Mouse (Mus musculus) gastrocnemius, postnatal 10 days (tissue): ENCODE data around the gene D130043K22Rik. TPM values are rescaled to one million over a fixed set of nuclear protein-coding genes. Genes with fewer than 3 reads are reported as not detected.

Source experiments
- DNase-seq: peaks from one replicate; pipeline ENCODE4 v3.0.0; 2021; ENCODE audit warnings: mixed read lengths
- total RNA-seq, 2 experiments: library from RNA; stranded (reverse); gene quantifications; 2 replicates each; pipeline ENCODE4 v1.2.3; 2021

Gene D130043K22Rik
- total RNA-seq, 2 experiments from 2014 or later = 0.05 to 0.07 TPM

DNA sequence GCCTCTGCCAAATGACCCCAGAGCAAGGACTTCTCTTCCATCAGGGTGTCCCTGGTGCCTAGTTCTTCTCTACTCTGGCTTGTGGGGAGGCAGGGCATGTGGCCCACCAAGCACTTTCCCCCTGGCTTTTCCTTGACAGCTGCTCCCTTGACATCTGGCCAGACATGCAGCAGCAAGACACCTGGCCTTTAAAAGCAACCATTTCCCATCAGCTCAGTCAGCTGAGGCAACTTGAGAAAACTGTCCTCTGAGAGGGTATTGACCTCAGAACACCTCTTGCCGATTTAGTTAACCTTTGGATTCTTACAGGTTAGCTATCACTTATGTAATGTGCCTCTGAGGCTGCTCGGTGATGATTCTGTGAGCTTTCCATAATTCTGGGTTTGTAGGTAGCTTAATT lies 48.9 kb downstream of the D130043K22Rik start:
- DNase-seq = no peak

DNA sequence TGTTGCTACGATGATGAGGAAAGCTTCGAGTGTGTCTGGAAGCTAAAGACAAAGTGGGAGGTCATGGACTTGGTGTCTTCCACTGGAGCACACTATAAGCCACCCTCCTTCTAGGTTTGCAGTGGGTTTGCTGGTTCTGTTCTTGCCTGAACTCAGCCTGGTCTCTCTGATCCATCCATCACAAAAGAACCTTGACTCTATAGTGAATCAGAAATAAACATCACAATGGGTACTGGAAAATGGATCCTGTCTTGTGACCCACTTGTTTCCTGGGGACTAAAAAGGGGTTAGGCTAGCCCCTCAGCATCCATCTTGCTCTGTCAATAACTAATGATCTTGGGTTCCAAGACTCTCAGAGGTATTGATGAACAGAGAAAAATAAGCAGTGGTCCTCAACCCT lies 57.0 kb downstream of the D130043K22Rik start:
- DNase-seq = no peak

DNA sequence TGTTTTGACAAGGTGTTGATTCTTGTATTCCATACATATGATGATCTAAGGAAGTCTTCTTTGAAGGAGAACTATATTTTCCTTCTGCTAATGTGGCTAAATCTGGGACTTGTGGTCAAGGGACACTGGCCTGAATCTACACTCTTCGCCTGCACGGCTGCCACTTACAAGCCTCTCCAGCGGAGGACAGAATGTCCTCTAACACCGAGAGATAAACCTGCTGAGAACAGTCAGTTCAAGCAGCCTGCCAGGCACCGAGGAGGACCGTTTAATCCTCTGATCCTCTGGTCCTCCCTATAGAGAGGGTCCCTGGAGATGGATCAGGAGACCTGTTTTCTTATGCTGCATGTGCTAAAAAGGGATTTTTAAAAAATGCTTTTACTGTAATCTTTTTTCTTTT lies 58.5 kb downstream of the D130043K22Rik start:
- no peak for DNase-seq

GRCm38 (mm10) chr13:24905422-24905821 lies 60.5 kb downstream of the D130043K22Rik start:
- no peak for DNase-seq

DNA sequence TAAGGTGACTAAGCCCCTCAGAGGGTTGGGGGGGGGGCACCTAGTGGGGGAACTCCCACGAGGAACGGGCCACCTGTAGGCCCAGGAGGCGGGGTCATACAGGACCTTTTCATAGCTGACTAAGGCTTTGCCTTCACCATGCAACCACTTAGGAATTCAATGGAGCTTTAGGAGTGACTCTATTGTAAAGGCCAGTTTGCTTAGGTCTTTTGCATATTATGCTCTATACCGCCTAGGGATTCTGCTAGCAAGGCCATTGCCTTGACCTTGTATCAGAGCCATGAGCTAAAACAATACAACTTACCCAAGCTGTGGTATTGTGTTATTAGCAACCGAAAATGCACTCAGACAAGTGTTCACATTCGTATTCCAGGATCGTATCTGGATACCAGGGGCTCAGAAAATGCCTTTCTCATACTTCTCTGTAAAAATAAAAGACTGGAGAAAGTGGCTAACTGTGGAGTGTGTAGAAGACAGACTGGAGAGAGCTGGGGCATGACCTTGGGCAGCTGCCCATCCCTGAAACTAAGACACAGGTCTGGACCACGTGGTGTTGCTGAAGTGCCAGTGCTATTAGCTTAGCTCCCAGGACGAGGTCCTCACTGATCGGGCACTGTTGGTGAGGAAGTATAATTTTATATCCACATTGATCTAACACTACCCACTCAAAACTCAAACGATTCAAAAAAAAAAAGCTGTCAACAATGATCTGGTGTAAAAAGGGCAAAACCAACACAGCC lies 62.1 kb downstream of the D130043K22Rik start:
- DNase-seq = no peak

- DNase-seq = no peak
Measured at GRCm38 (mm10) chr13:24909112-24909511, 64.2 kb downstream of the D130043K22Rik start.

GRCm38 (mm10) chr13:24913576-24913975 lies 68.6 kb downstream of the D130043K22Rik start:
- no peak for DNase-seq

DNA sequence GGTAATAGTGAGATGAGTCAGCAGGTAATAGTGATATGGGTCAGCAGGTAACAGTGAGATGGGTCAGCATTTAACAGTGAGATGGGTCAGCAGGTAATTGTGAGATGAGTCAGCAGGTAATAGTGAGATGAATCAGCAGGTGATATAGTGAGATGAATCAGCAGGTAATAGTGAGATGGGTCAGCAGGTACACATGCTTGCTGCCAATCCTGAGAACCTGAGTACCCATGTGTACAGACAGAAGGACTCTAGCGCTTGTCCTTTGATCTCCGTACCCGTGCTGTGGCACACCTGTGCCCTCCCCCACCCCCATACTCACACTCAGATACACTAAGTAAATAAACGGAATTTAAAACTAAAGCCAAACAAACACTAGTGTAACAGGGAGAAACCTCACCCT lies 70.0 kb downstream of the D130043K22Rik start:
- no peak for DNase-seq

DNA sequence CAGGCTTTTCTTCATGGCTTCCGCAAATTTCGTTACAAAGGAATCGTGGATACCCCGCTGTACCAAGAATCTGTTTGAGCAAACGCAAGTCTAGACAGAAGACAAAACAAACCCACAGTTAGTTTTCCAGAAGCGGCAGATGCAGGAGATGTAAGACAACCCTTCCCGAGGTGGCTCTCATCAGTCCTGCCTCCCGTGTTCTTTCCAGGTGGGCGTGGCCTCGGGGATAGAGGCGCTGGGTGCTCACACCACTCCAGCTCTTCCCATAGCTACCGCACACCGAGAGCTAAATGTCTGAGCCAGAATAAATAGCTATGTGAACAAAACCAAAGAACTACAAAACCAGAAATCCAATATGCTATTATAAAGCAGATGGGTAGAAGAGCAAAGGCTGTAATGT lies 70.9 kb downstream of the D130043K22Rik start:
- DNase-seq = no peak

GRCm38 (mm10) chr13:24920333-24920977 lies 75.5 kb downstream of the D130043K22Rik start:
- DNase-seq = peak; percentile 46

DNA sequence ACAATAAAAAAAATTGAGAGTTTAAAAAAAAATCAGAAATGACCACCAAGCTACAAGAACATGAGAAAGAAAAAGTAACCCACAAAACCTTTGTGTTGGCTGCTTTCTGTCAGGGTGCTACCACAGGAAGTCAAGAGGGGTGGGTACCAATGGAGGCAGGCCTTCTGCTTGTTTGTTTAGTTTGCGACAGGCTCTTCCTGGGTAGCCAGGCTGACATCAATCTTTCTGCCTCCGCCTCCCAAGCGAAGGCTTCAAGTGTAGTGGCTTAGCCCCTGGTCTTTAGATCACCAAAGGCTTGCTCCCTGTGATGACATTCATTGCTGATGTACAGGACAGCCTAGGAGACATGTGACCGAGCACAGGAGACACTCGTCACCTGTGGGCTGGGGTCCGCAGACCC lies 76.3 kb downstream of the D130043K22Rik start:
- DNase-seq = no peak

DNA sequence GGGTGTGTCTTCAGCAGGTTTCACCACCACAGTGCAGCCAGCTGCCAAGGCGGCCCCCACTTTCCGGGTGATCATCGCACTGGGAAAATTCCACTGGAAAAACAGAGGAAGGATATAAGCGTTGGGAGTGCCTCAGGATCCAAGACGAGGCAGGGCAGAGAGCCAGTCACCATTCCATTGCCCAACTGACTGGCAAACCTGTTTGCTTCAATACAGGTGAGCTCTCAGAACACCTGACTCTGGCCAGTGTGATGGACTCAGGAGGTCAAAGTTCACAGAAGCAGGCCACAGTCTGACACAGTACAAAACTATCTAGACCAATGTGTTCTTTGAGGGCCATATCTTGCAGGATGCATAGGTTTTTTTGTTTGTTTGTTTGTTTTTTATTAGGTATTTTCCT lies 79.1 kb downstream of the D130043K22Rik start:
- DNase-seq = no peak

DNA sequence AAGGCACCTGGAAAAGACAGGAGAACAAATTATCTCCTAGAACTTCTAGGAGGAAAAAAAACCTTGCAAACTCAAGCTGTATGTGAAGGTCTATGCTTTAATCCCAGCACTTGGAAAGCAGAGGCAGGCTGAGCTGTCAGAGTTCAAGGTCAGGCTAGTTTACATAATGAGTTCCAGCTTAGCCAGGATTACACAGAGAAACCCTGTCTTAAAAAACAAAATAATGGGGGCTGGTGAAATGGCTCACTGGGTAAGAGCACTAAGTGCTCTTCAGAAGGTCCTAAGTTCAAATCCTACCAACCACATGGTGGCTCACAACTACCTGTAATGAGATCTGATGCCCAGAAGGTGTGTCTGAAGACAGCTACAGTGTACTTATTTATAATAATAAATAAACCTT lies 85.7 kb downstream of the D130043K22Rik start:
- no peak for DNase-seq

DNA sequence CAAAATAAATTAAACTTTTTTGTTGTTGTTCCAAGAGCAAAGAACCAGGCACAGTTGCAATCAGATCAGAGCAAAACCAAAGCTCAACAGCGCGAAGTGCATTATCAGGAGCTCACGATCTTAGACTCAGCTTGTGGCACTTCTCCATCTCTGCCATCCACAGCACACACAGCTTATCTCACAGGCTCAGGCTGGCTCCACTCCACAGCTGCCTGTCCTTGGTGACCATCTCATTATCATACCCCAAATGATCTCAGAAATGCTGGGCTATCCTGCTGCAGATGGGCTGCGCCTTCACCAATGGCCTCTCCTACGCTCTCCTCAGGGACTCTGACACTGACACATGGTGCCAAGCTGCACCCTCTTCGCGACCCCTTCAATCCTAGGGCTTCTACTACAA lies 88.3 kb downstream of the D130043K22Rik start:
- no peak for DNase-seq

- no peak for DNase-seq
Measured at GRCm38 (mm10) chr13:24936772-24937107, 91.8 kb downstream of the D130043K22Rik start.

DNA sequence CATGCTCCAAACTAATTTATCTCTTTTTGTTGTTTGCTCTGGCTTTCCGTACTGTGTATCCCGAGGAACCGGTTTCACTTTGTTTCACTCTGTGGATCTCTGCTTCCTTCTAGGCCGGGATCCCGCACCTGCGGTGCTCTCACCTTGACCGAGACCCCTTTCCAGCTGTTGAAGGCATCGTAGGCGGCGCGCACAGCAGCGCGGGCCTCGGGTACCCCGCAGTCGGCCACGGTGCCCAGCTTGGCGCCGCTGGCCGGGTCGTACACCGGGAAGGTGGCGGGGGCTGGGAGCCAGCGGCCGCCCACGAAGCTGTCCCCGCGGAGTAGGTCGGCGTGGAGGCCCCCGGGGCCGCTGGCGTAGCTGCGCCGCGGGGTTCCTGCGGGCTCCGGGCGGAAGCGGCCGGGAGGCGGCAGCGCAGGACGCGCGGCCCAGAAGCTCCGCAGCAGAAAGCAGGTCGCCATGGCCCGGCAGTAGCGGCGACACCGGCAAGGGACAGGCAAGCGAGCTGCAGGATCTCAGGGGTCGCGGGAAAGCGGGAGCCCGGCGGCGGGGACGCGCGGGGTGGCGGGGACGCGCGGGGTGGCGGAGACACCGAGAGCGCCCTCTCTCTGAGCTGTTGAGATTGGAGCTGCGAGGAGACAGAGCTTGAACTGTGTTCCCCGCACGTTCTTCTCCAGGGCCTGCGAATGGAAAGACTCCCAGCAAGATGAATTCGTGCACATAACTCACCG lies 92.3 kb downstream of the D130043K22Rik start, which contains the start of gene Aldh5a1:
Gene Aldh5a1, minus strand, starts transcription at position 554 of the 731 bp plus-strand sequence.
- peak; percentile 78 for DNase-seq

- DNase-seq = no peak
Measured at GRCm38 (mm10) chr13:24937839-24938166, 92.9 kb downstream of the D130043K22Rik start.

- peak; percentile 74 for DNase-seq
Measured at GRCm38 (mm10) chr13:24938683-24939082, 93.7 kb downstream of the D130043K22Rik start.

- no peak for DNase-seq
Measured at GRCm38 (mm10) chr13:24939472-24939871, 94.5 kb downstream of the D130043K22Rik start.

- no peak for DNase-seq
Measured at GRCm38 (mm10) chr13:24942512-24943282, 97.8 kb downstream of the D130043K22Rik start, which contains the start of gene Gpld1. Gene Gpld1 (plus strand): TSS chr13:24943152.

GRCm38 (mm10) chr13:24943303-24943702 lies 98.4 kb downstream of the D130043K22Rik start:
- DNase-seq = no peak

GRCm38 (mm10) chr13:24945567-24945966 lies 100.6 kb downstream of the D130043K22Rik start:
- DNase-seq = no peak
